29 mouse cellular contexts compared by ENCODE assay signal in the genomic region with DNA sequence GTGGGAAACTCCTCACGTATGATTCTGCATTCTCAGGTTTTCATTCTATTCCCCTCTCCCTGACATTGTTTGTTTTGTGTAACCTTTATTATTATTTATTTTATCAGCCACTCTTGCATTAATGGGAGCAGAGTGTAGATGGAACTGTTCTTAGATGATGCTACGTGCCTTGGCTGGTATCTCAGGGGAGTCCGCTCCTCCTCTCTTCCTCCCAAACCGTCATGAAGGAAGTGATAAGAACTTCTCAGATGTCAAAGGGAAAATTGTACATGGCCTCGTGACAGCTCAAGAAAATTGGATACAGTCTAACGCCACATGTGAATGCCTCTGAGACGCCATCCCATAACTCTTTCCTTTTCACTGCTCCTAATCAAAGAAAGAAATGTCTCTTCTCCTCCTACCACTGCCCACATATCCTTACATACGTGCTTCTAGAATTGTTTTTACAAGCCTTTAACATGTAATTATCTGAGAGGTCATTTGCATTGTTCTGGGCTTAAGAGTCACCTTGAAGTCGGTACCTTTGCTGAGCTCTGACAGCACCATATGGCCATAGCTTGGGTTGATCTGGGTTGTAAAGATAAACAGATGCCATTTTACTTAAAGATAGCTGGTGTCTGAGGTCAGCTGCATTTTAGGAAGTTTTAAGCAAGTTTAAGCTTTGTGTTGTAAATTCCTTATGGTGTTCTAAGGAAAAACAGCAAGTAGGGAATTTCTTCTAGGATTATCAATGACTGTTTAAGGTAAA.
DNase-seq lines count a peak whose midpoint lies in the region; ATAC-seq and TF ChIP-seq lines count a peak whose summit lies in the region.
"Had no signal": no experiment of that assay in that cellular context is flagged by ENCODE, and none has a peak within 500 bp of the region (broad histone marks: within the 10 kb centered on the region; RNA-seq: fewer than 3 reads in every experiment).

No protein-coding gene starts in this region.

- no peaks in the 10 kb centered on the region for H3K36me3 ChIP-seq in liver, embryonic 14.5 days (replicated peaks; ENCODE audit: control insufficient read depth, insufficient read depth, low read depth)
- H3K36me3 ChIP-seq: heart, embryonic 15.5 days; kidney, embryonic 15.5 days; limb, embryonic 12.5 days; neural tube, embryonic 15.5 days had no signal

- peak; percentile 85 for ATAC-seq in erythroid progenitor cell, adult 5-6 weeks (replicated peaks; ENCODE audit: low FRiP score, poor library complexity, severe bottlenecking)
- ATAC-seq in liver, embryonic 14.5 days (ENCODE audit: insufficient read depth) = peak; percentile 91
- peak; percentile 90 for ATAC-seq in megakaryocyte-erythroid progenitor cell, adult 5-6 weeks (replicated peaks; ENCODE audit: low FRiP score, low TSS enrichment, poor library complexity, severe bottlenecking)
- ATAC-seq: activated CD4-positive, CD25-positive, alpha-beta regulatory T cell, adult 4 months; CD4-positive, CD25-positive, alpha-beta regulatory T cell, adult 4 months; forebrain, embryonic 13.5 days; hindbrain, embryonic 16.5 days; lung, postnatal 0 days had no signal

- peak; percentile 11 for DNase-seq in c-Kit-positive CD71-positive TER-119-negative erythroid progenitor cells, embryonic 14.5 days (ENCODE audit: low read depth)
- peak in 2 of 3 experiments; percentile 6 to 12 for DNase-seq in liver, embryonic 14.5 days (ENCODE audit: low read depth in 3 of 3, low spot score in 3 of 3)
- no peak for DNase-seq in gastrocnemius, postnatal 4 days (ENCODE audit: low spot score in 2 of 2)
- DNase-seq in urinary bladder, postnatal 36 days (ENCODE audit: low spot score in 2 of 2) = no peak
- no peak for DNase-seq in right cerebral cortex, postnatal 36 days (ENCODE audit: low spot score in 2 of 2)
- DNase-seq: adrenal gland, adult 2 months; adrenal gland, postnatal 36 days; cerebellum, adult 9-10 months; kidney, adult 18-20 months; kidney, postnatal 25 days; lung, adult 18-20 months; lung, postnatal 4 days; midbrain, embryonic 14.5 days; right cerebral cortex, postnatal 25 days; spleen, adult 18-20 months; thymus, adult 2 months; thymus, postnatal 4 days had no signal

- no peak for TF ChIP-seq CTCF in liver, embryonic 14.5 days (IDR thresholded peaks at IDR 0.05; ENCODE audit: low read depth)

- H3K4me1 ChIP-seq in liver, embryonic 14.5 days (replicated peaks; ENCODE audit: control insufficient read depth in 2 of 2, insufficient read depth in 2 of 2, low read length in 1 of 2) = peaks cover 12 to 14% of the 10 kb centered on the region in 2 experiments
- H3K4me1 ChIP-seq: forebrain, embryonic 13.5 days; limb, embryonic 12.5 days; neural tube, embryonic 15.5 days had no signal

- no peaks in the 10 kb centered on the region for H3K27me3 ChIP-seq in liver, embryonic 14.5 days (ENCODE audit: control insufficient read depth, insufficient read depth, low read length)
- H3K27me3 ChIP-seq: forebrain, embryonic 13.5 days; heart, embryonic 15.5 days; kidney, embryonic 15.5 days; limb, embryonic 12.5 days; neural tube, embryonic 15.5 days had no signal

- no peaks in the 10 kb centered on the region for H3K9me3 ChIP-seq in liver, embryonic 14.5 days (ENCODE audit: control insufficient read depth, low read length)
- H3K9me3 ChIP-seq: forebrain, embryonic 13.5 days; heart, embryonic 15.5 days; kidney, embryonic 15.5 days; limb, embryonic 12.5 days; neural tube, embryonic 15.5 days had no signal

- no peak overlapping the region; the same call in 1 of the 2 replicates for H3K9ac ChIP-seq in liver, embryonic 14.5 days (replicated peaks)
- H3K9ac ChIP-seq: forebrain, embryonic 13.5 days; heart, embryonic 15.5 days; kidney, embryonic 15.5 days; limb, embryonic 12.5 days; neural tube, embryonic 15.5 days had no signal

- H3K27ac ChIP-seq in liver, embryonic 14.5 days = peak overlapping the region; percentile 36
- H3K27ac ChIP-seq: forebrain, embryonic 13.5 days; heart, embryonic 15.5 days; kidney, embryonic 15.5 days; left cerebral cortex, adult 2 months; limb, embryonic 12.5 days; neural tube, embryonic 15.5 days had no signal

- 25% methylated on average over 9 of the region's 9 CpGs for WGBS in liver, embryonic 14.5 days (ENCODE audit: insufficient replicate concordance)

- TF ChIP-seq EP300 in liver, embryonic 14.5 days (IDR thresholded peaks at IDR 0.05; ENCODE audit: low read depth) = peak; percentile 57

- H3K4me3 ChIP-seq in liver, embryonic 14.5 days (ENCODE audit: insufficient read depth in 1 of 2, low read depth in 2 of 2, low read length in 2 of 2) = no peak overlapping the region
- H3K4me3 ChIP-seq: forebrain, embryonic 13.5 days; heart, embryonic 15.5 days; kidney, embryonic 15.5 days; left cerebral cortex, adult 2 months; limb, embryonic 12.5 days; neural tube, embryonic 15.5 days had no signal

- peak overlapping the region; percentile 53 for H3K4me2 ChIP-seq in liver, embryonic 14.5 days (ENCODE audit: low read depth)
- H3K4me2 ChIP-seq: forebrain, embryonic 13.5 days; heart, embryonic 15.5 days; kidney, embryonic 15.5 days; limb, embryonic 12.5 days; neural tube, embryonic 15.5 days had no signal

Comparison
In these comparisons a context has a peak if more than half of its experiments do, and no peak if none do; other contexts are left out.
1. DNase-seq: peak in c-Kit-positive CD71-positive TER-119-negative erythroid progenitor cells, embryonic 14.5 days (single experiment) and liver, embryonic 14.5 days (2 of 3); none in gastrocnemius, postnatal 4 days (0 of 2), urinary bladder, postnatal 36 days (0 of 2) and right cerebral cortex, postnatal 36 days (0 of 2).
2. Peak in every context shown above with its lines, with median percentiles within 50 percentile points of each other: ATAC-seq.